Mouse (Mus musculus): ENCODE data around the gene Coro2a.

Coro2a gene

DNA sequence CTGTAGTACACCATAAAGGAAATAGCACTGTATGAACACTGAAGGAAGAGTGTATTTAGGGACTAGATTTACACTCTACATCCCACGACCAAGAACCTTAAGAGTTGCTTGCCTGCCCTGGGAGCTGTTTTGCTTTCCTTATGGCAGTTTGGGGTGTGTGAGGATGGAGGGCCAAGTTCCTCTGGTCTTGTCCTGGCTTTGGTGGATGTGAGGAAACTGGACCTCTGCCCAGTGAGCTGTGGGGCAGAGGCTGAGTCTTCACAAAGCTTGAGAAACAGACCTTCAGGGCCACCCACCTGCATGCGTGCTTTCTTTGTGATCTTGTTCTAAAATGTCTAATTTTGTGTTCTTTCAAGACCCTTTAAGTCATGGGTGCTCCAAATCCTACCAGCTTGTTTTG, 69.5 kb downstream of the Coro2a start:
- DNase-seq (ENCODE audit: inconsistent age in 2 of 2, low spot score in 1 of 2) = no peak

GRCm38 (mm10) chr4:46529722-46530121, 72.3 kb downstream of the Coro2a start:
- no peak for DNase-seq (ENCODE audit: inconsistent age in 2 of 2, low spot score in 1 of 2)

GRCm38 (mm10) chr4:46527558-46527926, 74.5 kb downstream of the Coro2a start:
- DNase-seq (ENCODE audit: inconsistent age in 2 of 2, low spot score in 1 of 2) = peak; percentile 51 to 79

DNA sequence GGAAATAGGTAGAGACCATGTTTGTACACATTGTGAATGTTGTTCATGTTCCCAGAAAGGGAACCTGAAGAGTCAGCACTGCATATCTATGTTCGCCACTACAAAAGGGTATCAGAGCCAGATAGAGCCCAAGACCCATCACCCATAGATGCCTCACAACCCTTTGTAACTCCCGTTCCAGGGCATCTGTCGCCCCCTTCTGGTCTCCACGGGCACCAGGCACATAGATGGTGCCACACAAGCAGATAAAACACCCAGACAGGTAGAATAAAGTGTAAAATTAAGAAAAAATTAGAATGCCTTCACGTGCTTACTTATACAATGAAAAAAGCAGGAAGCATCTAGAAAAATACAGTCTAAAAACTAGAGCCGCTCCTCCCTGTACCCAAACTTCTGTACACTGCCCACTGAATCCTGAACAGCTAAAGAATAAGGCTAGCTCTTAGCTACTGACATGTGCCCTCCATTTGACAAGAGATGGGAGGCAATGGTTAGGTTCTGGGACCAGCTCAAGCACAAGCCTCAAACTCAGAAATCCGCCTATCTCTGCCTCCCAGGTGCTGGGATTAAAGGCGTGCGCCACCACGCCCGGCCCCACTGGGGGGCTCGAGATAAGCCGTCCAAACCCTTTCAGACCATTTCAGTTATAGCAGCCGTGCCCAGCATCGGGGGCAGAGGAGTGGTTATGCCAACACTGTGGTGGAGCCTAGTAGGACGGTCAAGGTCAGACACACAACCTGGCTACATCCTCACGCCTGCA, 75.0 kb downstream of the Coro2a start:
- DNase-seq (ENCODE audit: inconsistent age in 2 of 2, low spot score in 1 of 2) = no peak

GRCm38 (mm10) chr4:46526226-46526625, 75.8 kb downstream of the Coro2a start:
- no peak for DNase-seq (ENCODE audit: inconsistent age in 2 of 2, low spot score in 1 of 2)

GRCm38 (mm10) chr4:46523324-46523723, 78.7 kb downstream of the Coro2a start:
- DNase-seq (ENCODE audit: inconsistent age in 2 of 2, low spot score in 1 of 2) = no peak

DNA sequence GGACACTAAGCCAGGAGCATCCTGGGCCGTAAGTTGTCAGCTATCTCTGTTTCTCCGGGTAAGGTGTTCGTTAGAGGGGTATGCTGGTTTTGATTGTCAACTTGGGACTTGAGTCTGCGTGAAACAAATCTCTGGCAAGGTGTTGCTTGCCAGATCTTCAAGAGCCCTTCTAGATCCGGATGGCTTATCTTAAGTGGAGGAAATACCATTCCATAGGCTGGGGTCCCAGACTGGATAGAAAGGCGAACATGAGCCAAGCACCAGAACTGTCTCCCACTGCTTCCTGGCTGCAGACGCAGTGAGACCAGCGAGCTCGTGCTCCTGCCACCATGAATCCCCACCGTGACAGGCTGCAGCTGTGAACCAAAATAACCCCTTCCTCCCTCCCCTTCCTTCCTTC, 80.5 kb downstream of the Coro2a start:
- DNase-seq (ENCODE audit: inconsistent age in 2 of 2, low spot score in 1 of 2) = no peak

DNA sequence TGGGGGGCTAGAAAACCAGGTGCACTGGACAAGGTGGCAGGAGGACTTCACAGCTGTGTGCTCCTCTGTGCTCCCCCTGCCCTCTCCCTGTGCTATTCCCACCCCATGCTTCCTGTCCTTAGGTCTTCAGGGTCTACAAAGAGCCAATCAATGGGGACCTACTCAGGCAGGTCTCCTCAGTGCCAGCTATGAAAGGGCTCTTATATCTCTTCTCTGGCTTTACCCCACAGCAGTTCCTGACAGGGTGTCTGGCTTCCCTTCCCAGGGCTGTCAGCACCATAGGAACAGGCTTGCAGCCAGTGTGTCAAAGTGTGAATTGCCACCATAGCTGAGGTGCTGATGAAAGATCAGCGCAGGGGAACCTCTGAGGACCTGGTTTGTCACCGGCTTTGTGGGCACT, 81.5 kb downstream of the Coro2a start:
- DNase-seq (ENCODE audit: inconsistent age in 2 of 2, low spot score in 1 of 2) = no peak

DNA sequence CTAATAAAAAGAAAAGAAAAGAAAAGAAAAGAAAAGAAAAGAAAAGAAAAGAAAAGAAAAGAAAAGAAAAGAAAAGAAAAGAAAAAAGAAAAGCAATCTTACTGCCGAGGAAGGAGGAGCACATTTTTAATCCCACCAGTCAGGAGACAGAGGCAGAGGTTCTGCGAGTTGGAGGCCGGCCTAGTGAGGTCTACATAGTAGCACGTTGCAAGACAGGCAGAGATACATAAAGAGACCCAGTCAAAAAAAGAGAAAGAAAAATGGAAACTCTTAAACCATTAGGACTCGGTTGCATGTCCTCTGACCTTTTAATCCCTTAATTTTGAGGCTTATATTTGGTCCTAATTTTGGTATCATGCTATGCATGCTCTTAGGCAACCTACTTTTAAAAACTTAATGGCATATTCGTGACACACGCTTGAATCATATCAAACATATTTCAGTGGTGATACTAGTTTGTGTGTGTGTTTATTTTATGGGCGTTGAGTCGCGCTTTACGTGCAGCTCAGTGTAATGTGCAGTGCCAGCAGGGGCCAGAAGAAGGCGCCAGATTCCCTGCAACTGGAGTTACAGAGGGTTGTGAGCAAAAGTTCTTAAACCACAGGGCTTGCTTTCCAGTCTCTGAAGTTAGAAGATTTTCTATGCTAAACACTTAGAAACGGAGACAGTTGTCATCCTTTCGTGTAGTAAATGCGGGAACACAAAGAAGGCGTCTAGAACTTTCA, 94.1 kb downstream of the Coro2a start:
- DNase-seq (ENCODE audit: inconsistent age in 2 of 2, low spot score in 1 of 2) = peak; percentile 85 to 95

DNA sequence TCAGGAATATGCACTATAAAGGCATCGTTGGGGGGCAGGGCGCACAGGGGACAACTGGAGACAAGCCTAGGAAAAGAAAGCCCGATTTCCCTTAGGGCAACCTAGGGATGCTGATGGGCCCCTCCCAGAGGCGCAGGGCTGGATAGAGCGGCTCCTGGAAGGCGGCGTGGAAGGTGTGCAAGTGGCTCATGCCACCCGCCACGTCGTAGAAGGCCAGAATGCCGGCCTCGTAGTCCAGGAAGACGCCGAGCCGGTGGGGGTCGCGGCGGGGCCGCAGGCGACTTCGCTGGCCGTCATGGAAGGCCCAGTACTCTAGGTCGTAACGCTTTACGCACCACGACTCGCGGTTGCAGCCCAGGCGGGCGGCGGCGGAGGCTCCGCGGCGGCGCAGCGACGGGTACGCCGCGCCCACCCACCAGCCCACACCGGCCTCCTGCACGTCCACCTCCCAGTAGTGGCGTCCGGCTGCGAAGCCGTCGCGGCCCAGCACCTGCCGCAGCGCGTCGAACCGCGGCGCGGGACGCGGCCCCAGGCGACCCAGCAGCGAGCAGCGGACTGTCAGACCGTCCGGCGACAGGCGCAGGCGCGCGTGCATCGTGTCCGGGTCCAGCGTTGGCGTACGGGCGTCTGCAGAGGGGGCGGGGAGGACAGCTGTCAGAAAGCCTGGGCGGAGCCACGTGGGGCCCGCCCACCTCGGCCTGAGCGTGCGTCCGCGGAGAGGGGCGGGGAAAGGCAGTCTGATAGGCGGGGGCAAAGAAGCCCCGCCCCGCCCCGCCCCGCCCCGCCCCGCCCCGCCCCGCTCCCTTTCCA, 95.0 kb downstream of the Coro2a start:
- peak; percentile 98 for DNase-seq (ENCODE audit: inconsistent age in 2 of 2, low spot score in 1 of 2)

DNA sequence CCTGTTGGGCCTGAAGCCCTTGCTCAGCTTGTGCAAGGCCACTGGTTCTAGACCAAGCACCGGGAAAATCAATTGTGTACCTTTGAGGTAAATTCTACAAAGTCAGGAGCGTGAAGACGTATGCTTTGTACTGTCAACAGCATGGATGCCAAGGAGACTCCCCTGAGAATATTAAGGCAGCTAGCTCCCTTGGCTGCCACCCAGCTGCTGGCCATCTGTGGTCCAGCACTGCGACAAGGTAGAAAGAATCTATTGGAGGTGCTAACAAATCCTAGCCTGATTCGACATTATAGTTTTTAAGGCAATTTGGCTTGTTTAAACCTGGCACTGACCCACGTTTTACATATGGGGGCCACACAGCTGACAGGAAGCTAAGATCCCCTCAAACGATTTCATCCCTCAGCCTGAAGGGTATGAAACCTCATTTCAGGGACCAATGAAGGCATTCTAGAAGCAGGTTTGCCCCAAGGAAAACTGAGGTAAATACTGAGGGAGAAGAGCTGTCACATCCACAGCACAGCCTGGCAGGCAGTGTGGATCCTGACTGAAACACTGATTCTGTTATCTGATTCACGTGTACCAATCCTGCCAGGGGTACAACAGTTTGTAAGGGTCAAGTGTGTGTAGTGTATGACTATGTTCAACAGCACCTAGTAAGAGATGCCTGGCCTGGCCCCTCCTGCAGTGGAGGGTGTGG, 96.5 kb downstream of the Coro2a start:
- peak in 1 of 2 experiments; percentile 33 for DNase-seq (ENCODE audit: inconsistent age in 2 of 2, low spot score in 1 of 2)

- DNase-seq (ENCODE audit: inconsistent age in 2 of 2, low spot score in 1 of 2) = no peak
These were observed 98.1 kb downstream of the Coro2a start for GRCm38 (mm10) chr4:46503881-46504280.

GRCm38 (mm10) chr4:46502606-46503502, 99.1 kb downstream of the Coro2a start:
- peak in 1 of 2 experiments; percentile 22 for DNase-seq (ENCODE audit: inconsistent age in 2 of 2, low spot score in 1 of 2)

- DNase-seq (ENCODE audit: inconsistent age in 2 of 2, low spot score in 1 of 2) = peak; percentile 40 to 79
These were observed 103.0 kb downstream of the Coro2a start for GRCm38 (mm10) chr4:46498976-46499375.

DNA sequence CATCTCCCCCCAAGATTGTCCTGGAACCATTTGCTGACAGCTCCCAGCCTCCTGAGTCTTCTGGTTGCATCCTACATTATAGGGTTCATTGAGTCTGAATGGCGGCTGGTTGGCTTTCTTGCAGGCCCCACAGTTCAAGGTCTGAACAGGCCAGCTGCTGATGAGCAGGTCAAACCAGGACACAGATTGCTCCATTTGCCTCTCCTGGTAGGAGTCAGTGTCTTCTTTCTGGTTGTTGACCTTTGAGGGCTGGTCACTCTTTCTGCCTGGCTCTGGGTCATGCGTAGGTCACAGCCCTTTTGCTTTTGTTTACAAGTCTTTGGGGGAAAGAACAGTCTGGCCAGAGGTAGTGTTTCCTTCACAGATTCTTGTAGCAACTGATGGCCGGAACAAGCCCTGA, 103.5 kb downstream of the Coro2a start:
- DNase-seq (ENCODE audit: inconsistent age in 2 of 2, low spot score in 1 of 2) = peak in 1 of 2 experiments; percentile 42

DNA sequence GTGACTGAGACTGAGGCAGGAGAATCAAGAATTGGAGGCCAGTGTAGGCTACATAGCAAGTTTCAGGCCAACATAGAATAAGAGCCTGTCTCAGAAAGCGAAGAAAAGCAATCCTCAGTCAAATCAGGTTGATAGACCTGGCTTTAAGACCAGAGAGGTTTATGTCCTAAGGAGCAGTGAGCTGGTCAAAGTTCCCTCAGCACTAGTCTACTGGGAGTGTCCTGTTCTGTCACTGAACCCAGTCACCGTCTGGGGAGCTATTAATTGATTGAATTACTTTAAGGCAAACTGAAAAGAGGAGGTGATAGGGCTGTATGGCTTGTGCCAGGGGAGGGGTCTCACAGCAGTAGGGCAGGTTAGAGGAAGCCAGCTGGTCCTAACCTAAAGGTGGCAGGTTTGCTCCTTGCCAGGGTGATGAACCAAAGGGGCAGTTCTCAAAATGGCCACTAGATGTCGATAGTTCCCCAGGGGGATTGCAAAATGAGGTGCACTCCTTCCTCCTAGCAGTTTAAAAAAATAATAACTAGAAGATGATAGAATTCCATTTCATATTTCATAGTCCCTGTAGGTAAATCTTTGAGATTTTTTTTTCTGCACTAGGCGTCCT, 104.6 kb downstream of the Coro2a start:
- peak; percentile 69 to 92 for DNase-seq (ENCODE audit: inconsistent age in 2 of 2, low spot score in 1 of 2)

GRCm38 (mm10) chr4:46495543-46495942, 106.5 kb downstream of the Coro2a start:
- DNase-seq (ENCODE audit: inconsistent age in 2 of 2, low spot score in 1 of 2) = no peak

DNA sequence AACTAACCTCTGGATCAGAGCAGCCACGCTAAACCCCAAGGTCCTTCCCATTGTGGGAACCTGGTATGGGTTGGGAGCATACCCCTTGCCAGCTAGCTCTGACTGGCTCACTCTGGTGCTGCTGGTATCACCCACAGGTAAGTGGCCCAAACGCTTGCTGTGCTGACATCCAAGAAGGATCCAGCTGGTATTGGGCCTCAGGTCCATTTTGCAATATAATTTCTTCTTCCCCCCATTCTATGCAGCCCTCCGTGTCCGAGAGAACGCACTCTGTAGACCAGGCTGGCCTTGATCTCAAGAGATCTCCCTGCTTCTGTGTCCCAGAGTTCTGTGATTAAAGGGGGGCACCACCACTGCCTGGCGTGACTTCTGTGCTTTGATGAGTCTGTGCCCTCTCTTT, 108.9 kb downstream of the Coro2a start:
- peak in 1 of 2 experiments; percentile 14 for DNase-seq (ENCODE audit: inconsistent age in 2 of 2, low spot score in 1 of 2)
